Mouse (Mus musculus): ENCODE measurements around the gene Itgav. TPM values are rescaled to one million over a fixed set of nuclear protein-coding genes. Genes with fewer than 3 reads are reported as not detected.

Itgav gene
- polyA plus RNA-seq, 1 experiment from 2014 or later, result 36.7 TPM

Other genes starting within 250 kb of the Itgav start
- 159 and 168 TPM in 2 replicates for gene Zc3h15, start 80.0 kb upstream of the Itgav start, polyA plus RNA-seq (2014; fragmentation: Nextera tagmentation; extraction: Ambion mirVana)
- 85.7 and 98.4 TPM in 2 replicates for gene Fam171b, start 88.2 kb downstream of the Itgav start, polyA plus RNA-seq (2014; fragmentation: Nextera tagmentation; extraction: Ambion mirVana)
- not detected in 2 replicates for gene Zswim2, start 216.8 kb downstream of the Itgav start, polyA plus RNA-seq (2014; fragmentation: Nextera tagmentation; extraction: Ambion mirVana)
- gene Gm13698, start 231.3 kb downstream of the Itgav start, polyA plus RNA-seq (2014; fragmentation: Nextera tagmentation; extraction: Ambion mirVana), result not detected in 2 replicates
- not detected in 2 replicates for gene Gm13693, start 237.1 kb downstream of the Itgav start, polyA plus RNA-seq (2014; fragmentation: Nextera tagmentation; extraction: Ambion mirVana)
- gene Gm13695, start 242.9 kb downstream of the Itgav start, polyA plus RNA-seq (2014; fragmentation: Nextera tagmentation; extraction: Ambion mirVana), result not detected in 2 replicates
- gene Gm13696, start 248.7 kb downstream of the Itgav start, polyA plus RNA-seq (2014; fragmentation: Nextera tagmentation; extraction: Ambion mirVana), result not detected in 2 replicates